Mouse (Mus musculus) heart, embryonic 16.5 days (tissue): Measurements from ENCODE around the gene Tmem74b. TPM values are rescaled to one million over a fixed set of nuclear protein-coding genes. Genes with fewer than 3 reads are reported as not detected.

Experiments
- ATAC-seq: fragments of 200-750 bp; cut with Nextera tagmentation; replicated peaks from 2 replicates; pipeline ENCODE4 v1.8.0; 2017; ENCODE audit warnings: moderate number of reproducible peaks; ENCODE audit not compliant: insufficient read depth, low FRiP score; ENCODE audit errors: extremely low read depth
- H3K27ac ChIP-seq: fragments of 300-500 bp; sonication (generic); 2 replicates; pipeline ENCODE4 v1.5.1; 2014; ENCODE audit warnings: mild to moderate bottlenecking, low read length, control low read depth, moderate library complexity
- H3K27me3 ChIP-seq: fragments of 300-500 bp; sonication (generic); 2 replicates; pipeline ENCODE4 v1.6.1; 2014; ENCODE audit warnings: low read length, mixed read lengths; ENCODE audit not compliant: control insufficient read depth, insufficient read depth
- H3K36me3 ChIP-seq: fragments of 300-500 bp; sonication (generic); 2 replicates; pipeline ENCODE4 v1.6.1; 2014; ENCODE audit not compliant: control insufficient read depth, insufficient read depth
- H3K4me1 ChIP-seq: fragments of 300-500 bp; sonication (generic); 2 replicates; pipeline ENCODE4 v1.6.1; 2014; ENCODE audit warnings: low read length, mixed read lengths; ENCODE audit not compliant: control insufficient read depth, insufficient read depth
- H3K4me2 ChIP-seq: fragments of 300-500 bp; sonication (generic); 2 replicates; pipeline ENCODE4 v1.6.1; 2014; ENCODE audit warnings: low read depth, mild to moderate bottlenecking, control low read depth, low read length
- H3K4me3 ChIP-seq: fragments of 300-500 bp; sonication (generic); 2 replicates; pipeline ENCODE4 v1.5.1; 2014; ENCODE audit warnings: mild to moderate bottlenecking, control low read depth, low read length
- H3K9ac ChIP-seq: fragments of 300-500 bp; sonication (generic); 2 replicates; pipeline ENCODE4 v1.6.1; 2014; ENCODE audit warnings: low read length, control low read depth
- H3K9me3 ChIP-seq: fragments of 300-500 bp; sonication (generic); replicated peaks from 2 replicates; pipeline ENCODE4 v1.6.1; 2016; ENCODE audit warnings: low read length; ENCODE audit not compliant: control insufficient read depth
- WGBS: fragments of 180-500 bp; shearing (Covaris S2); extraction: QIAGEN DNeasy Blood & Tissue Kit; methylation state at CpG from one replicate; pipeline ENCODE4 v1.1.7; 2014; 5-methylcytosine and 5-hydroxymethylcytosine counted together
- polyA plus RNA-seq: library from polyadenylated mRNA; unstranded; fragments of >200 nt; fragmentation: Nextera tagmentation; extraction: Ambion mirVana; gene quantifications from 2 replicates; pipeline ENCODE4 v1.2.1, GENCODE M21; 2015

Tmem74b gene
- polyA plus RNA-seq, result 3.1 and 3.2 TPM in 2 replicates

- H3K4me1 ChIP-seq, result peaks cover 7% of the 10 kb centered on the region
- H3K4me3 ChIP-seq, result peak within 1 kb of the TSS; percentile 68
- H3K27ac ChIP-seq, result no peak within 1 kb of the TSS
- no peaks in the 10 kb centered on the region for H3K36me3 ChIP-seq
- peak within 1 kb of the TSS; percentile 96 for H3K4me2 ChIP-seq
- 7% methylated on average over 25 of the region's 25 CpGs for WGBS
- no peak for ATAC-seq
- H3K9ac ChIP-seq, result peak within 1 kb of the TSS; percentile 80
- no peaks in the 10 kb centered on the region for H3K9me3 ChIP-seq
- H3K27me3 ChIP-seq, result peaks cover 34% of the 10 kb centered on the region
Observed at GRCm38 (mm10) chr2:151701231-151702145, at the start of gene Tmem74b. Gene Tmem74b, plus strand, starts transcription at chr2:151702008.

GRCm38 (mm10) chr2:151652053-151652452 is 49.8 kb upstream of the Tmem74b start:
- Histone ChIP-seq H3K9me3 (no peaks in the 10 kb centered on the region), H3K4me2 (no peak overlapping the region), H3K4me3 (no peak overlapping the region), H3K4me1 (no peaks in the 10 kb centered on the region), H3K9ac (no peak overlapping the region), H3K27me3 (no peaks in the 10 kb centered on the region), H3K36me3 (no peaks in the 10 kb centered on the region), H3K27ac (no peak overlapping the region)
- ATAC-seq, result no peak
- 63% methylated on average over 1 of the region's 1 CpGs for WGBS

- 62% methylated on average over 3 of the region's 3 CpGs for WGBS
Observed at GRCm38 (mm10) chr2:151668433-151668832, 33.4 kb upstream of the Tmem74b start, which contains the start of gene Rad21l. Gene Rad21l, minus strand, starts transcription at chr2:151668533.

GRCm38 (mm10) chr2:151670026-151670967 is 31.5 kb upstream of the Tmem74b start:
- no peaks in the 10 kb centered on the region for H3K9me3 ChIP-seq
- peak overlapping the region; percentile 34; the same call in 1 of the 2 replicates for H3K4me2 ChIP-seq

More at GRCm38 (mm10) chr2:151668433-151668832, 33.4 kb upstream of the Tmem74b start, which contains the start of gene Rad21l:
- H3K27ac ChIP-seq, result no peak within 1 kb of the TSS
- H3K27me3 ChIP-seq, result peaks cover 5% of the 10 kb centered on the region; the same call in 1 of the 2 replicates
- ATAC-seq, result no peak
- no peaks in the 10 kb centered on the region for H3K9me3 ChIP-seq
- no peak within 1 kb of the TSS for H3K4me2 ChIP-seq
- no peaks in the 10 kb centered on the region for H3K4me1 ChIP-seq
- no peaks in the 10 kb centered on the region for H3K36me3 ChIP-seq
- no peak within 1 kb of the TSS for H3K4me3 ChIP-seq
- H3K9ac ChIP-seq, result no peak within 1 kb of the TSS

GRCm38 (mm10) chr2:151670968-151671329 is 30.9 kb upstream of the Tmem74b start:
- ATAC-seq, result no peak

More at GRCm38 (mm10) chr2:151670026-151670967, 31.5 kb upstream of the Tmem74b start:
- H3K27me3 ChIP-seq, result peaks cover 5% of the 10 kb centered on the region; the same call in 1 of the 2 replicates
- no peak overlapping the region for H3K27ac ChIP-seq
- no peaks in the 10 kb centered on the region for H3K36me3 ChIP-seq
- WGBS, result 28% methylated on average over 48 of the region's 48 CpGs
- H3K9ac ChIP-seq, result no peak overlapping the region
- H3K4me1 ChIP-seq, result no peaks in the 10 kb centered on the region
- no peak for ATAC-seq
- peak overlapping the region; percentile 10; the same call in 1 of the 2 replicates for H3K4me3 ChIP-seq

GRCm38 (mm10) chr2:151676234-151676633 is 25.6 kb upstream of the Tmem74b start:
- no peaks in the 10 kb centered on the region for H3K9me3 ChIP-seq
- WGBS, result 55% methylated on average over 2 of the region's 2 CpGs
- no peak overlapping the region for H3K27ac ChIP-seq
- H3K4me1 ChIP-seq, result no peaks in the 10 kb centered on the region
- H3K4me3 ChIP-seq, result no peak overlapping the region
- H3K36me3 ChIP-seq, result no peaks in the 10 kb centered on the region
- H3K9ac ChIP-seq, result no peak overlapping the region
- no peak overlapping the region for H3K4me2 ChIP-seq
- H3K27me3 ChIP-seq, result no peaks in the 10 kb centered on the region; the same call in 1 of the 2 replicates
- ATAC-seq, result no peak

More at GRCm38 (mm10) chr2:151670968-151671329, 30.9 kb upstream of the Tmem74b start:
- Histone ChIP-seq H3K9ac (no peak overlapping the region), H3K4me3 (no peak overlapping the region), H3K9me3 (no peaks in the 10 kb centered on the region), H3K4me2 (no peak overlapping the region), H3K36me3 (no peaks in the 10 kb centered on the region), H3K27ac (no peak overlapping the region), H3K4me1 (no peaks in the 10 kb centered on the region), H3K27me3 (peaks cover 5% of the 10 kb centered on the region; the same call in 1 of the 2 replicates)
- 38% methylated on average over 1 of the region's 1 CpGs for WGBS

GRCm38 (mm10) chr2:151682357-151682756 is 19.5 kb upstream of the Tmem74b start:
- no peaks in the 10 kb centered on the region for H3K9me3 ChIP-seq
- H3K4me3 ChIP-seq, result no peak overlapping the region
- H3K4me1 ChIP-seq, result no peaks in the 10 kb centered on the region
- H3K27ac ChIP-seq, result no peak overlapping the region
- no peaks in the 10 kb centered on the region for H3K36me3 ChIP-seq
- H3K4me2 ChIP-seq, result no peak overlapping the region
- ATAC-seq, result no peak
- WGBS, result 62% methylated on average over 3 of the region's 3 CpGs
- H3K9ac ChIP-seq, result no peak overlapping the region
- H3K27me3 ChIP-seq, result no peaks in the 10 kb centered on the region

GRCm38 (mm10) chr2:151682976-151683375 is 18.8 kb upstream of the Tmem74b start:
- no peak for ATAC-seq
- Histone ChIP-seq H3K27ac (no peak overlapping the region), H3K4me3 (no peak overlapping the region), H3K9me3 (no peaks in the 10 kb centered on the region), H3K4me1 (no peaks in the 10 kb centered on the region), H3K36me3 (no peaks in the 10 kb centered on the region), H3K4me2 (no peak overlapping the region), H3K9ac (no peak overlapping the region), H3K27me3 (no peaks in the 10 kb centered on the region)
- WGBS, result 83% methylated on average over 4 of the region's 4 CpGs
